Mouse (Mus musculus): ENCODE measurements at regions not wholly inside any gene's neighbourhood (a gene's known extent, or its start where the extent isn't known, plus 50 kb on each side); places are given as distances from the start of the nearest gene placed in this dataset.
A peak's percentile ranks its signal among the peaks of the same experiment; 100 is the strongest.

- H3K9me3 ChIP-seq, result no peaks in the 10 kb centered on the region
- H3K36me3 ChIP-seq (replicated peaks), result no peaks in the 10 kb centered on the region
- WGBS, result 94% methylated on average over 5 of the region's 5 CpGs
Observed at GRCm38 (mm10) chr8:10919620-10920019, 88.6 kb downstream of the Irs2 start.

DNA sequence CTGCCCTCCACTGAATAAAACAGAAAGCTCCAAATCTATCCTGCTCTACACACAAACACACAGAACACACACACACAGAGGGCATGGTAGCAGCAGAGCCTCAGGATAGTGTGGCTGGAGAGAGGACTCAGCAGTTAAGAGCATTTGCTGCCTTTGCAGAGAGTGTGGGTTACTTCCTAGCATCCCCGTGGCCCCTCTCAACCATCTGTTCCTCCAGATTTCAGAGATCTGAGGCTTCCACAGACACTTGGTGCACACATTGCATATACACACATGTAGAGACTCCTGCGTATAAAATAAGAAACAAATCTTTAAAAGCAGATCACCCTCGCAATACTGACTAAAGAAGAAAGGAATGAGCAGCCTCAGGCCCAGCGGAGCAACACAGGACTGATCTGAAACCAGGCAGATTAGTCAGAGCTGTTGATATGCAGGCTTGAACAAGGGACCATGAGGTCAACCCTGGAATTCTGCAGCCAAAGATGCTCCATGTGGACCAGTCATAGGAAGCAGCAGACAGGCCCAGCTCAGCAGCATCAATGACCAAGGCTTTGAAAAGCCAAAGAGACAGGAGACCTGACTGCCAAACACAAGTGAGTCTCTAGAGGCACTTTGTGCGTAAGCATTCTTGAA, 89.7 kb downstream of the Irs2 start:
- no peak for DNase-seq (ENCODE audit: extremely low spot score, low spot score)
- Histone ChIP-seq H3K27me3 (ENCODE audit: poor library complexity, severe bottlenecking) (peaks cover 71% of the 10 kb centered on the region), H3K9me3 (no peaks in the 10 kb centered on the region), H3K4me3 (no peak overlapping the region), H3K36me3 (replicated peaks) (no peaks in the 10 kb centered on the region), H3K27ac (0 out of 2 replicates have a peak overlapping the region, but pooled peaks have one; percentile 70), H3K4me1 (peaks cover 51% of the 10 kb centered on the region)
- WGBS, result 90% methylated on average over 5 of the region's 5 CpGs

More at GRCm38 (mm10) chr8:10919620-10920019, 88.6 kb downstream of the Irs2 start:
- H3K4me1 ChIP-seq, result peaks cover 62% of the 10 kb centered on the region
- DNase-seq (ENCODE audit: extremely low spot score, low spot score), result no peak
- peak overlapping the region; percentile 91 for H3K27ac ChIP-seq
- H3K27me3 ChIP-seq (ENCODE audit: poor library complexity, severe bottlenecking), result peaks cover 68% of the 10 kb centered on the region
- no peak overlapping the region for H3K4me3 ChIP-seq

DNA sequence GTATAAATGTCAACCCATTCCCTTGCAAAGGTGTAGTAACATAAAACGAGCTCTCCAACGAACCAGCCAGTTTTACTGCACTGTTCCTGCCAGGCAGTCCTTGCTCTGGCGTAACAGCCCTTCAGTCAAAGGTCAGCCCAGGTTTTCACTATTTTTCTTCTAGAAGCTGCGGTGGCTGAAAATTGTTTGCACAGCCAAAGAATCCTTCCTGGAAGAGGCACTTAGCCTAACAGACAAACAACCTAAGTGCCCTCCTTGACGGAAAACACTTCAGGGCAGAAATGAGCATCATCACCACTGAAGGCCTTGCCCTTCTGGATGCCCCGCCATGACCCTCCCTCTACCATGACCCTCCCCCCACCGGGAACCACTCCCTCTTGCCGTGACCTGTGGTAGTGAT, 93.6 kb downstream of the Irs2 start:
- Histone ChIP-seq H3K36me3 (replicated peaks) (no peaks in the 10 kb centered on the region), H3K4me3 (no peak overlapping the region), H3K27ac (no peak overlapping the region), H3K4me1 (peaks cover 28% of the 10 kb centered on the region), H3K27me3 (ENCODE audit: poor library complexity, severe bottlenecking) (peaks cover 74% of the 10 kb centered on the region), H3K9me3 (no peaks in the 10 kb centered on the region)
- no peak for DNase-seq (ENCODE audit: extremely low spot score, low spot score)
- 88% methylated on average over 8 of the region's 8 CpGs for WGBS

- no peaks in the 10 kb centered on the region for H3K36me3 ChIP-seq (replicated peaks)
- H3K27ac ChIP-seq, result peak overlapping the region; percentile 37; the same call in 1 of the 2 replicates
- H3K4me3 ChIP-seq, result no peak overlapping the region
- peaks cover 61% of the 10 kb centered on the region for H3K27me3 ChIP-seq (ENCODE audit: poor library complexity, severe bottlenecking)
- no peaks in the 10 kb centered on the region for H3K9me3 ChIP-seq
- no peak for DNase-seq (ENCODE audit: extremely low spot score, low spot score)
- peaks cover 16% of the 10 kb centered on the region for H3K4me1 ChIP-seq
- 66% methylated on average over 2 of the region's 2 CpGs for WGBS
Observed at GRCm38 (mm10) chr8:10912436-10912835, 95.8 kb downstream of the Irs2 start.

- H3K36me3 ChIP-seq (replicated peaks), result no peaks in the 10 kb centered on the region
- H3K9me3 ChIP-seq, result no peaks in the 10 kb centered on the region
- peaks cover 57% of the 10 kb centered on the region for H3K27me3 ChIP-seq (ENCODE audit: poor library complexity, severe bottlenecking)
- no peak overlapping the region for H3K27ac ChIP-seq
- H3K4me1 ChIP-seq, result peaks cover 15% of the 10 kb centered on the region
- no peak for DNase-seq (ENCODE audit: extremely low spot score, low spot score)
- WGBS, result 90% methylated on average over 4 of the region's 4 CpGs
- no peak overlapping the region for H3K4me3 ChIP-seq
Observed at GRCm38 (mm10) chr8:10911371-10911770, 96.9 kb downstream of the Irs2 start.

- WGBS, result 89% methylated on average over 6 of the region's 6 CpGs
- Histone ChIP-seq H3K4me3 (no peak overlapping the region), H3K27ac (no peak overlapping the region), H3K9me3 (no peaks in the 10 kb centered on the region), H3K36me3 (replicated peaks) (no peaks in the 10 kb centered on the region), H3K4me1 (peaks cover 15% of the 10 kb centered on the region), H3K27me3 (ENCODE audit: poor library complexity, severe bottlenecking) (peaks cover 55% of the 10 kb centered on the region)
- no peak for DNase-seq (ENCODE audit: extremely low spot score, low spot score)
Observed at GRCm38 (mm10) chr8:10910954-10911353, 97.3 kb downstream of the Irs2 start.

DNA sequence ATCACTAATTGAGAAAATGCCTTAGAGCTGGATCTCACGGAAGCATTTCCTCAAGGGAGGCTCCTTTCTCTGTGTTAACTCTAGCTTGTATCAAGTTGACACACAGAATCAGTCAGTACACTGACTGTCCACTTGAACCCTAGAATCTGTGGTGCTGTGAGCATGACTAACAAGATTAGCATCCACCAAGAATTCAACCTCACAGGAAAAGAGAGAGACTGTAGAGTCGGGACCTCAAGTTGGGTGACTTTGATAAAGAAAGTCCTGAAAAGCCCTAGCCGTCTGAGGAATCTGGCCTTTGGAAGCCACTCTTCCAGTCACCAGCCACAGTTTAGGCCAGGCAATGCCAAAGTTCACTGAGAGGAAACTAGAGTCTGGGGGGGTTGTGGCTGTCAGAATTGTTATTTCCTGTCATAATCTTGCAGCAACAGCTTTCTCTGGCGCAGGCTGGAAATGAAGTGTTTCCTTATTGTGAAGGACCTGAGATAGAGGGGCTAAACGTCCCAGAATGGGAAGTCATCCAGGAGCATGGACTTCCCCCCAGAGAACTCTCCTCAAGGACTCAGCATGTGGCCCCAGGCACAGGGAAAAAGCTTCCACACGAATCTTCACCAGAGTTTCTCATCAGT, 97.9 kb downstream of the Irs2 start:
- 64% methylated on average over 6 of the region's 6 CpGs for WGBS
- H3K27me3 ChIP-seq (ENCODE audit: poor library complexity, severe bottlenecking), result peaks cover 49% of the 10 kb centered on the region

DNA sequence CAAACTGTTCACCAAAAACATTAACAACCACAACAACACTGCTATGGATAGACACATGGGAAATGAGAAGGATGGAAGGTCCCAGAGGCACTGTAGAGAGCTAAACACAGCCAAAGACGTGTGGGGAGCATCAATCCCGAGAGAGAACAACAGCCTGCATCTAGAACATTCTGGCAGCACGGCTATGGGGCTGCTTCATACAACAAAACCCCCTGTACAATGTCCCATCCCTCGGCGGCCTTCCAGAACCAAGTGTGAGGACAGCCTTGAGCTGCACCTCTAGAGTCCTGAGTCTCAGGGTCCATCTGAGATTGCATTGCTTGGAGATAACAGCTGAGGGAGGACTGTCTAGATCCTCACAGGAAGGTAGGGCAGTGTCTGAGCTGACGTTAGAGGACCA, 99.1 kb downstream of the Irs2 start:
- WGBS, result 90% methylated on average over 6 of the region's 6 CpGs
- peak overlapping the region; percentile 22; the same call in 1 of the 2 replicates for H3K27ac ChIP-seq
- H3K4me1 ChIP-seq, result peaks cover 15% of the 10 kb centered on the region
- no peak overlapping the region for H3K4me3 ChIP-seq
- H3K36me3 ChIP-seq (replicated peaks), result no peaks in the 10 kb centered on the region
- no peaks in the 10 kb centered on the region for H3K9me3 ChIP-seq
- H3K27me3 ChIP-seq (ENCODE audit: poor library complexity, severe bottlenecking), result peaks cover 43% of the 10 kb centered on the region
- no peak for DNase-seq (ENCODE audit: extremely low spot score, low spot score)

More for the DNA sequence above, 97.9 kb downstream of the Irs2 start:
- peaks cover 15% of the 10 kb centered on the region for H3K4me1 ChIP-seq
- no peak overlapping the region for H3K4me3 ChIP-seq
- no peak for DNase-seq (ENCODE audit: extremely low spot score, low spot score)
- no peaks in the 10 kb centered on the region for H3K9me3 ChIP-seq
- H3K27ac ChIP-seq, result no peak overlapping the region
- no peaks in the 10 kb centered on the region for H3K36me3 ChIP-seq (replicated peaks)

- 79% methylated on average over 6 of the region's 6 CpGs for WGBS
- H3K9me3 ChIP-seq, result no peaks in the 10 kb centered on the region
- no peak overlapping the region for H3K4me3 ChIP-seq
- no peak for DNase-seq (ENCODE audit: extremely low spot score, low spot score)
- H3K27ac ChIP-seq, result no peak overlapping the region
- H3K36me3 ChIP-seq (replicated peaks), result no peaks in the 10 kb centered on the region
- H3K4me1 ChIP-seq, result peaks cover 12% of the 10 kb centered on the region
- H3K27me3 ChIP-seq (ENCODE audit: poor library complexity, severe bottlenecking), result peaks cover 33% of the 10 kb centered on the region
Observed at GRCm38 (mm10) chr8:10906353-10906752, 101.9 kb downstream of the Irs2 start.

DNA sequence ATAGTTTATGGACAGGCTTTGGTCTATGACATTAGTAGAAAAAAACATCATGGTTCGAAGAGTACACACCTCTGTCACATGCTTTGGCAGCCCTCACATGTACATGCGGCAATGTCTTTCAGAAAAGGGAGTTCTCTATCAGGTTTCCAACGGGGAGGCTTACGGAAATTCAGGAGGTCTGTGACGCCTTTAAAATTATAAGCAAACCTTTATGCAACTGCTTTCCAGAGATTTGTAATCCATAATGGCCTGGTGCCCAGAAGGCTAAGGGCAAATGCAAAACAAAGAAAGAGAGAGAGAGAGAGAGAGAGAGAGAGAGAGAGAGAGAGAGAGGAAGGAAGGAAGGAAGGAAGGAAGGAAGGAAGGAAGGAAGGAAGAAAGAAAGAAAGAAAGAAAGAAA, 102.5 kb downstream of the Irs2 start:
- no peaks in the 10 kb centered on the region for H3K9me3 ChIP-seq
- H3K27ac ChIP-seq, result no peak overlapping the region
- no peak overlapping the region for H3K4me3 ChIP-seq
- H3K36me3 ChIP-seq (replicated peaks), result no peaks in the 10 kb centered on the region
- 91% methylated on average over 5 of the region's 5 CpGs for WGBS
- peaks cover 37% of the 10 kb centered on the region for H3K27me3 ChIP-seq (ENCODE audit: poor library complexity, severe bottlenecking)
- DNase-seq (ENCODE audit: extremely low spot score, low spot score), result no peak
- peaks cover 9% of the 10 kb centered on the region for H3K4me1 ChIP-seq

GRCm38 (mm10) chr8:10903957-10904356, 104.3 kb downstream of the Irs2 start:
- Histone ChIP-seq H3K27me3 (ENCODE audit: poor library complexity, severe bottlenecking) (peaks cover 30% of the 10 kb centered on the region), H3K9me3 (no peaks in the 10 kb centered on the region), H3K27ac (no peak overlapping the region), H3K36me3 (replicated peaks) (no peaks in the 10 kb centered on the region), H3K4me1 (peaks cover 14% of the 10 kb centered on the region), H3K4me3 (no peak overlapping the region)
- WGBS, result 87% methylated on average over 2 of the region's 2 CpGs
- DNase-seq (ENCODE audit: extremely low spot score, low spot score), result no peak

- H3K4me3 ChIP-seq, result no peak overlapping the region
- no peak for DNase-seq (ENCODE audit: extremely low spot score, low spot score)
- peaks cover 43% of the 10 kb centered on the region for H3K27me3 ChIP-seq (ENCODE audit: poor library complexity, severe bottlenecking)
- peaks cover 29% of the 10 kb centered on the region for H3K4me1 ChIP-seq
- H3K27ac ChIP-seq, result 0 out of 2 replicates have a peak overlapping the region, but pooled peaks have one; percentile 51
- no peaks in the 10 kb centered on the region for H3K9me3 ChIP-seq
- WGBS, result 94% methylated on average over 4 of the region's 4 CpGs
- H3K36me3 ChIP-seq (replicated peaks), result no peaks in the 10 kb centered on the region
Observed at GRCm38 (mm10) chr8:10901954-10902353, 106.3 kb downstream of the Irs2 start.

GRCm38 (mm10) chr8:10901014-10901413, 107.2 kb downstream of the Irs2 start:
- no peaks in the 10 kb centered on the region for H3K9me3 ChIP-seq
- no peak overlapping the region for H3K27ac ChIP-seq
- 78% methylated on average over 3 of the region's 3 CpGs for WGBS
- H3K27me3 ChIP-seq (ENCODE audit: poor library complexity, severe bottlenecking), result peaks cover 52% of the 10 kb centered on the region
- no peak overlapping the region for H3K4me3 ChIP-seq
- H3K36me3 ChIP-seq (replicated peaks), result no peaks in the 10 kb centered on the region
- peaks cover 29% of the 10 kb centered on the region for H3K4me1 ChIP-seq
- no peak for DNase-seq (ENCODE audit: extremely low spot score, low spot score)
